Mouse (Mus musculus) cerebellum, postnatal 4 days (tissue): ENCODE data around the gene Gm42688.
A peak's percentile ranks its signal among the peaks of the same experiment; 100 is the strongest.

Source experiments
- DNase-seq, 2 experiments: peaks; one replicate each; pipeline ENCODE4 v3.0.0; 2022; ENCODE audit warnings: low spot score in 2 of 2, mixed read lengths in 1 of 2

The Gm42688 gene

GRCm38 (mm10) chr6:83101316-83101687 lies at the start of gene Gm42688, which contains the start of gene Ccdc142:
Gm42688 (plus strand) TSS chr6:83101617.
Ccdc142 (plus strand) TSS chr6:83101601.
- peak; percentile 70 to 84 for DNase-seq

GRCm38 (mm10) chr6:83053136-83053960 lies 48.1 kb upstream of the Gm42688 start:
- peak in 1 of 2 experiments; percentile 33 for DNase-seq

- peak; percentile 88 to 92 for DNase-seq
These were observed 47.2 kb upstream of the Gm42688 start, which contains the start of gene Aup1 for GRCm38 (mm10) chr6:83054074-83054851. Aup1 (plus strand) TSS chr6:83054521.

GRCm38 (mm10) chr6:83054871-83055431 lies 46.5 kb upstream of the Gm42688 start, which contains the start of gene Htra2:
Htra2 (minus strand) TSS chr6:83055273.
- DNase-seq: peak in 1 of 2 experiments; percentile 42

GRCm38 (mm10) chr6:83057790-83058189 lies 43.6 kb upstream of the Gm42688 start, which contains the start of gene Dqx1:
Dqx1 (plus strand) TSS chr6:83057844.
- DNase-seq: no peak

- DNase-seq: no peak
These were observed 42.7 kb upstream of the Gm42688 start for GRCm38 (mm10) chr6:83058725-83059124.

- DNase-seq: no peak
These were observed 35.4 kb upstream of the Gm42688 start for GRCm38 (mm10) chr6:83065995-83066394.

GRCm38 (mm10) chr6:83066441-83066840 lies 35.0 kb upstream of the Gm42688 start:
- DNase-seq: no peak

GRCm38 (mm10) chr6:83068221-83068620 lies 33.2 kb upstream of the Gm42688 start:
- no peak for DNase-seq

GRCm38 (mm10) chr6:83068706-83069487 lies 32.5 kb upstream of the Gm42688 start:
- no peak for DNase-seq

GRCm38 (mm10) chr6:83069488-83070246 lies 31.8 kb upstream of the Gm42688 start:
- no peak for DNase-seq

GRCm38 (mm10) chr6:83070247-83070310 lies 31.3 kb upstream of the Gm42688 start, which contains the start of gene Tlx2:
Tlx2 (minus strand) TSS chr6:83070293.
- DNase-seq: no peak

GRCm38 (mm10) chr6:83070311-83071219 lies 30.9 kb upstream of the Gm42688 start:
- no peak for DNase-seq

GRCm38 (mm10) chr6:83071220-83071619 lies 30.2 kb upstream of the Gm42688 start:
- DNase-seq: no peak

- no peak for DNase-seq
These were observed 26.4 kb upstream of the Gm42688 start for GRCm38 (mm10) chr6:83074979-83075378.

GRCm38 (mm10) chr6:83077630-83078323 lies 23.6 kb upstream of the Gm42688 start, which contains the start of gene Pcgf1:
Pcgf1 (plus strand) TSS chr6:83077869.
- no peak for DNase-seq

GRCm38 (mm10) chr6:83078324-83078858 lies 23.0 kb upstream of the Gm42688 start:
- peak; percentile 99 for DNase-seq

GRCm38 (mm10) chr6:83080210-83080609 lies 21.2 kb upstream of the Gm42688 start:
- DNase-seq: no peak

GRCm38 (mm10) chr6:83083497-83083896 lies 17.9 kb upstream of the Gm42688 start:
- DNase-seq: no peak
